In genomic region chr2:125792144-125792878, GRCm38 (mm10) we compare ENCODE assay signal across 14 mouse cellular contexts. TPM values are rescaled to one million over a fixed set of nuclear protein-coding genes. Genes with fewer than 3 reads are reported as not detected.
DNase-seq lines count a peak whose midpoint lies in the region; ATAC-seq and TF ChIP-seq lines count a peak whose summit lies in the region.
"Had no signal": no experiment of that assay in that cellular context is flagged by ENCODE, and none has a peak within 500 bp of the region (broad histone marks: within the 10 kb centered on the region; RNA-seq: fewer than 3 reads in every experiment).

No protein-coding gene starts in this region.

- H3K4me3 ChIP-seq in lung, adult 2 months (replicated peaks; ENCODE audit: extremely low read depth, low read depth, low read length): no peak overlapping the region
- peak overlapping the region; percentile 64 for H3K4me3 ChIP-seq in megakaryocyte, embryonic 14.5 days (replicated peaks)
- H3K4me3 ChIP-seq in kidney, embryonic 16.5 days (ENCODE audit: low read length): no peak overlapping the region
- H3K4me3 ChIP-seq: forebrain, embryonic 13.5 days; gastrocnemius, adult 2 months; heart, embryonic 15.5 days had no signal

- H3K9me3 ChIP-seq in megakaryocyte, embryonic 14.5 days: no peaks in the 10 kb centered on the region
- no peaks in the 10 kb centered on the region for H3K9me3 ChIP-seq in kidney, embryonic 16.5 days (ENCODE audit: low read length)
- H3K9me3 ChIP-seq: forebrain, embryonic 13.5 days; G1E; heart, embryonic 15.5 days had no signal

- peaks cover 15% of the 10 kb centered on the region for H3K4me1 ChIP-seq in lung, adult 2 months (ENCODE audit: control insufficient read depth, insufficient read depth, low read length)
- H3K4me1 ChIP-seq in megakaryocyte, embryonic 14.5 days: peaks cover 57% of the 10 kb centered on the region
- H3K4me1 ChIP-seq in kidney, embryonic 16.5 days (ENCODE audit: insufficient read depth, low read length): 0 out of 2 replicates have a peak, but pooled peaks cover 3% of the 10 kb centered on the region
- H3K4me1 ChIP-seq: forebrain, embryonic 13.5 days had no signal

- ATAC-seq in kidney, embryonic 16.5 days (ENCODE audit: low FRiP score, low TSS enrichment): no peak
- ATAC-seq: forebrain, embryonic 13.5 days; hindbrain, embryonic 16.5 days had no signal

- H3K36me3 ChIP-seq in megakaryocyte, embryonic 14.5 days (replicated peaks; ENCODE audit: low read length): no peaks in the 10 kb centered on the region
- no peaks in the 10 kb centered on the region for H3K36me3 ChIP-seq in kidney, embryonic 16.5 days (ENCODE audit: insufficient read depth, low read length)
- H3K36me3 ChIP-seq: G1E; heart, embryonic 15.5 days had no signal

- 37% methylated on average over 2 of the region's 2 CpGs for WGBS in lung, adult 2 months
- WGBS in kidney, embryonic 16.5 days: 71% methylated on average over 2 of the region's 2 CpGs

- no peak overlapping the region for H3K4me2 ChIP-seq in kidney, embryonic 16.5 days (replicated peaks; ENCODE audit: low read depth, low read length)
- H3K4me2 ChIP-seq: forebrain, embryonic 13.5 days; heart, embryonic 15.5 days had no signal

- no peak for TF ChIP-seq POLR2A in lung, adult 2 months (IDR thresholded peaks at IDR 0.05; ENCODE audit: borderline replicate concordance, extremely low read depth, low read depth, low read length)

- H3K9ac ChIP-seq in kidney, embryonic 16.5 days (replicated peaks; ENCODE audit: low read length): no peak overlapping the region
- H3K9ac ChIP-seq: forebrain, embryonic 13.5 days; heart, embryonic 15.5 days; liver, embryonic 14.5 days had no signal

- no peak overlapping the region for H3K27ac ChIP-seq in kidney, embryonic 16.5 days (ENCODE audit: low read length)
- H3K27ac ChIP-seq: forebrain, embryonic 13.5 days; gastrocnemius, adult 2 months; heart, embryonic 15.5 days; liver, embryonic 14.5 days had no signal

- TF ChIP-seq CTCF in lung, adult 2 months (IDR thresholded peaks at IDR 0.05; ENCODE audit: insufficient read depth, low read length): no peak

- H3K27me3 ChIP-seq in megakaryocyte, embryonic 14.5 days (replicated peaks): no peaks in the 10 kb centered on the region
- H3K27me3 ChIP-seq in kidney, embryonic 16.5 days (ENCODE audit: insufficient read depth, low read length): no peaks in the 10 kb centered on the region
- H3K27me3 ChIP-seq: forebrain, embryonic 13.5 days; heart, embryonic 15.5 days had no signal

- DNase-seq in A20 (ENCODE audit: low read depth, low spot score): peak; percentile 36
- peak; percentile 1 for DNase-seq in T-cell, adult 2 months (ENCODE audit: low spot score)
- DNase-seq in lung, adult 2 months: peak; percentile 71
- no peak for DNase-seq in layer of hippocampus, postnatal 25 days (ENCODE audit: extremely low spot score in 1 of 2, low spot score in 1 of 2)
- no peak for DNase-seq in layer of hippocampus, adult 9-10 months (ENCODE audit: low spot score)
- DNase-seq: cerebellum, adult 9-11 months; gastrocnemius, adult 2 months had no signal

RNA-seq across cellular contexts. Expression of gene Secisbp2l, which starts 9.6 kb away (rescaled TPM):
- 23.2 and 29.1 TPM in 2 replicates for polyA plus RNA-seq in lung, adult 2 months (2012; rRNA removed)
- 1.6 and 1.9 TPM in 2 replicates for polyA plus RNA-seq in megakaryocyte, embryonic 14.5 days (2012; ENCODE audit: insufficient read depth, low replicate concordance)
- polyA plus RNA-seq in kidney, embryonic 16.5 days (2015; fragmentation: Nextera tagmentation; extraction: Ambion mirVana): 18.5 and 19.7 TPM in 2 replicates
- total RNA-seq in layer of hippocampus, postnatal 25 days (2021): 100 to 1,000 TPM; 107 to 116 TPM

Comparison
In these comparisons a context has a peak if more than half of its experiments do, and no peak if none do; other contexts are left out.
1. DNase-seq: peak in A20 (single experiment), T-cell, adult 2 months (single experiment) and lung, adult 2 months (single experiment); none in layer of hippocampus, postnatal 25 days (0 of 2) and layer of hippocampus, adult 9-10 months (single experiment).